Mouse (Mus musculus): ENCODE measurements around the gene Slc22a14. TPM values are rescaled to one million over a fixed set of nuclear protein-coding genes. Genes with fewer than 3 reads are reported as not detected.

Slc22a14 gene
- polyA plus RNA-seq, 1 experiment from 2014 or later: not detected

- Histone ChIP-seq H3K36me3 (ENCODE audit: control insufficient read depth, insufficient read depth, low read length) (peaks cover 69% of the 10 kb centered on the region), H3K4me2 (ENCODE audit: low read length) (no peak overlapping the region), H3K9me3 (ENCODE audit: control insufficient read depth, low read length) (no peaks in the 10 kb centered on the region), H3K9ac (ENCODE audit: low read length) (no peak overlapping the region), H3K4me3 (ENCODE audit: control insufficient read depth in 1 of 2, insufficient read depth in 1 of 2, low read depth in 1 of 2, low read length in 2 of 2) (no peak overlapping the region), H3K27ac (replicated peaks in 1 of 2; ENCODE audit: control insufficient read depth in 1 of 2, insufficient read depth in 1 of 2, low read depth in 2 of 2, low read length in 2 of 2) (no peak overlapping the region), H3K4me1 (ENCODE audit: control insufficient read depth in 2 of 2, insufficient read depth in 2 of 2, low read length in 2 of 2) (no peaks in the 10 kb centered on the region), H3K27me3 (ENCODE audit: control insufficient read depth, insufficient read depth, low read length) (no peaks in the 10 kb centered on the region)
- 81% methylated on average over 11 of the region's 11 CpGs for WGBS
- ATAC-seq (ENCODE audit: insufficient number of reproducible peaks, insufficient read depth, low FRiP score, low read depth): no peak
Observed at GRCm38 (mm10) chr9:119241169-119241865, 124.0 kb downstream of the Slc22a14 start.

DNA sequence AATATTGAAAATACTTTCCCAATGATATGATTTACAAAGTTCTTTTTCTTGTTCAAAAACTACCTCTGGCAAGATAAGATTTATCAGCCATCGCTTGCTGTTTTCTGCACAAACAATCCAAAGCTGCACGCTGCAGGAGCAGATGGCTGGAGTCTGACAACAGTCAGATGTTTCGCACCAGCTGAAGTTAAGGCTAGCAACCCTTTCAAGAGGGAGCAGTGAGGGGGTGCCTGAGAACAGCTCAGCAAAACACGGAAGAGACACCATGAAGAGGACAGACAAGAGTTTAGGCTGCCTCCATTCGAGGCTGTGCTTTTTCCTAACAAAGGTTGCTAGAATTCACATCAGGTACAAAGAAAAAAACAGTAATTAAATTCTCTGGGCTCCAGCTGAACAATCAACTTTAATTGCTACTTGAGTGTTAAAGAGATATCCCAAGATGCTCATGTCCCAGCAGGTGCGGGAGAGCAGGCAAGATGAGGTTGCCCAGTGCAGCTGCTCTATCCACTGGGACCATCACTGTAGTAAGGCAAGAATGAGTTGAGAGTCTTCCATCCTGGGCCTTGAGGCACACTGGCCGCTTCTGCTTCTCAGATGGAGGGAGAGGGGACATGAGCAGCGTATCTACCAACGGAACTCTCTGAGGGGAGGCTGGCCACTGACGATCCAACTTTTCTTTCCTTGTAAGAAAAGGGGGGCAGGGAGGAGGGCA is 124.9 kb downstream of the Slc22a14 start:
- no peak overlapping the region for H3K9ac ChIP-seq (ENCODE audit: low read length)
- H3K27ac ChIP-seq (replicated peaks in 1 of 2; ENCODE audit: control insufficient read depth in 1 of 2, insufficient read depth in 1 of 2, low read depth in 2 of 2, low read length in 2 of 2): no peak overlapping the region
- H3K9me3 ChIP-seq (ENCODE audit: control insufficient read depth, low read length): no peaks in the 10 kb centered on the region
- 89% methylated on average over 10 of the region's 10 CpGs for WGBS
- H3K27me3 ChIP-seq (ENCODE audit: control insufficient read depth, insufficient read depth, low read length): no peaks in the 10 kb centered on the region
- ATAC-seq (ENCODE audit: insufficient number of reproducible peaks, insufficient read depth, low FRiP score, low read depth): no peak
- H3K4me3 ChIP-seq (ENCODE audit: control insufficient read depth in 1 of 2, insufficient read depth in 1 of 2, low read depth in 1 of 2, low read length in 2 of 2): no peak overlapping the region
- peaks cover 62% of the 10 kb centered on the region for H3K36me3 ChIP-seq (ENCODE audit: control insufficient read depth, insufficient read depth, low read length)
- no peak overlapping the region for H3K4me2 ChIP-seq (ENCODE audit: low read length)
- no peaks in the 10 kb centered on the region for H3K4me1 ChIP-seq (ENCODE audit: control insufficient read depth in 2 of 2, insufficient read depth in 2 of 2, low read length in 2 of 2)

- no peaks in the 10 kb centered on the region for H3K4me1 ChIP-seq (ENCODE audit: control insufficient read depth in 2 of 2, insufficient read depth in 2 of 2, low read length in 2 of 2)
- 89% methylated on average over 3 of the region's 3 CpGs for WGBS
- no peak overlapping the region for H3K27ac ChIP-seq (replicated peaks in 1 of 2; ENCODE audit: control insufficient read depth in 1 of 2, insufficient read depth in 1 of 2, low read depth in 2 of 2, low read length in 2 of 2)
- no peaks in the 10 kb centered on the region for H3K27me3 ChIP-seq (ENCODE audit: control insufficient read depth, insufficient read depth, low read length)
- peaks cover 53% of the 10 kb centered on the region for H3K36me3 ChIP-seq (ENCODE audit: control insufficient read depth, insufficient read depth, low read length)
- no peak overlapping the region for H3K4me3 ChIP-seq (ENCODE audit: control insufficient read depth in 1 of 2, insufficient read depth in 1 of 2, low read depth in 1 of 2, low read length in 2 of 2)
- ATAC-seq (ENCODE audit: insufficient number of reproducible peaks, insufficient read depth, low FRiP score, low read depth): no peak
- H3K9ac ChIP-seq (ENCODE audit: low read length): no peak overlapping the region
- no peak overlapping the region for H3K4me2 ChIP-seq (ENCODE audit: low read length)
- H3K9me3 ChIP-seq (ENCODE audit: control insufficient read depth, low read length): no peaks in the 10 kb centered on the region
Observed at GRCm38 (mm10) chr9:119239274-119239673, 126.1 kb downstream of the Slc22a14 start.

GRCm38 (mm10) chr9:119238796-119239195 is 126.6 kb downstream of the Slc22a14 start:
- WGBS: 73% methylated on average over 4 of the region's 4 CpGs
- Histone ChIP-seq H3K9me3 (ENCODE audit: control insufficient read depth, low read length) (no peaks in the 10 kb centered on the region), H3K4me3 (ENCODE audit: control insufficient read depth in 1 of 2, insufficient read depth in 1 of 2, low read depth in 1 of 2, low read length in 2 of 2) (no peak overlapping the region), H3K9ac (ENCODE audit: low read length) (no peak overlapping the region), H3K27ac (replicated peaks in 1 of 2; ENCODE audit: control insufficient read depth in 1 of 2, insufficient read depth in 1 of 2, low read depth in 2 of 2, low read length in 2 of 2) (no peak overlapping the region), H3K36me3 (ENCODE audit: control insufficient read depth, insufficient read depth, low read length) (peaks cover 48% of the 10 kb centered on the region), H3K4me1 (ENCODE audit: control insufficient read depth in 2 of 2, insufficient read depth in 2 of 2, low read length in 2 of 2) (no peaks in the 10 kb centered on the region), H3K4me2 (ENCODE audit: low read length) (no peak overlapping the region), H3K27me3 (ENCODE audit: control insufficient read depth, insufficient read depth, low read length) (no peaks in the 10 kb centered on the region)
- ATAC-seq (ENCODE audit: insufficient number of reproducible peaks, insufficient read depth, low FRiP score, low read depth): no peak

DNA sequence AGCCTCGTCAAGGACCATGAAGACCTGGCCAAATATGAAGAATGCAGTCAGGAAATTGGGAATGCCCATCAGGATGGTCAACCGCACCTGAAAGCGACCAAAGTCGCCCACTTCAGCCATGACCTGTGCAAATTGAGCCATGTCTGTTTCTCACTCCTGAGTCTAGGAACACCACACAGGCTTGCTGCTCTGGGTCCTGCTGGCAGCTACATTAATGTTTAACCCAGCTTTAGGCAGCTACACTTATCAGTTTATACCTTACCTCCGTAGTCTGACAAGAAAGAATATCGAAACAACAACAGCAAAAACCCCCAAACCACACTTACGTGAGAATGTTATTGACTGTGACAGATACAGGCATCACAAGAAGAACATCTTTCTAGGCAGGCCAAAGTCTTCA is 133.8 kb downstream of the Slc22a14 start:
- ATAC-seq (ENCODE audit: insufficient number of reproducible peaks, insufficient read depth, low FRiP score, low read depth): no peak
- 81% methylated on average over 7 of the region's 7 CpGs for WGBS
- Histone ChIP-seq H3K4me3 (ENCODE audit: control insufficient read depth in 1 of 2, insufficient read depth in 1 of 2, low read depth in 1 of 2, low read length in 2 of 2) (no peak overlapping the region), H3K9me3 (ENCODE audit: control insufficient read depth, low read length) (no peaks in the 10 kb centered on the region), H3K27ac (replicated peaks in 1 of 2; ENCODE audit: control insufficient read depth in 1 of 2, insufficient read depth in 1 of 2, low read depth in 2 of 2, low read length in 2 of 2) (no peak overlapping the region), H3K36me3 (ENCODE audit: control insufficient read depth, insufficient read depth, low read length) (peaks cover 5% of the 10 kb centered on the region; the same call in 1 of the 2 replicates), H3K9ac (ENCODE audit: low read length) (no peak overlapping the region), H3K4me2 (ENCODE audit: low read length) (no peak overlapping the region), H3K27me3 (ENCODE audit: control insufficient read depth, insufficient read depth, low read length) (no peaks in the 10 kb centered on the region), H3K4me1 (ENCODE audit: control insufficient read depth in 2 of 2, insufficient read depth in 2 of 2, low read length in 2 of 2) (no peaks in the 10 kb centered on the region)

GRCm38 (mm10) chr9:119230829-119231228 is 134.5 kb downstream of the Slc22a14 start:
- Histone ChIP-seq H3K4me2 (ENCODE audit: low read length) (no peak overlapping the region), H3K9me3 (ENCODE audit: control insufficient read depth, low read length) (no peaks in the 10 kb centered on the region), H3K27me3 (ENCODE audit: control insufficient read depth, insufficient read depth, low read length) (no peaks in the 10 kb centered on the region), H3K27ac (replicated peaks in 1 of 2; ENCODE audit: control insufficient read depth in 1 of 2, insufficient read depth in 1 of 2, low read depth in 2 of 2, low read length in 2 of 2) (no peak overlapping the region), H3K4me1 (ENCODE audit: control insufficient read depth in 2 of 2, insufficient read depth in 2 of 2, low read length in 2 of 2) (no peaks in the 10 kb centered on the region), H3K36me3 (ENCODE audit: control insufficient read depth, insufficient read depth, low read length) (peaks cover 6% of the 10 kb centered on the region; the same call in 1 of the 2 replicates), H3K9ac (ENCODE audit: low read length) (no peak overlapping the region), H3K4me3 (ENCODE audit: control insufficient read depth in 1 of 2, insufficient read depth in 1 of 2, low read depth in 1 of 2, low read length in 2 of 2) (no peak overlapping the region)
- ATAC-seq (ENCODE audit: insufficient number of reproducible peaks, insufficient read depth, low FRiP score, low read depth): no peak
- 29% methylated on average over 2 of the region's 2 CpGs for WGBS

GRCm38 (mm10) chr9:119220249-119220648 is 145.1 kb downstream of the Slc22a14 start:
- ATAC-seq (ENCODE audit: insufficient number of reproducible peaks, insufficient read depth, low FRiP score, low read depth): no peak
- H3K4me2 ChIP-seq (ENCODE audit: low read length): no peak overlapping the region
- no peak overlapping the region for H3K9ac ChIP-seq (ENCODE audit: low read length)
- no peak overlapping the region for H3K4me3 ChIP-seq (ENCODE audit: control insufficient read depth in 1 of 2, insufficient read depth in 1 of 2, low read depth in 1 of 2, low read length in 2 of 2)
- H3K27ac ChIP-seq (replicated peaks in 1 of 2; ENCODE audit: control insufficient read depth in 1 of 2, insufficient read depth in 1 of 2, low read depth in 2 of 2, low read length in 2 of 2): no peak overlapping the region
- H3K27me3 ChIP-seq (ENCODE audit: control insufficient read depth, insufficient read depth, low read length): no peaks in the 10 kb centered on the region
- H3K36me3 ChIP-seq (ENCODE audit: control insufficient read depth, insufficient read depth, low read length): peaks cover 13% of the 10 kb centered on the region; the same call in 1 of the 2 replicates
- H3K9me3 ChIP-seq (ENCODE audit: control insufficient read depth, low read length): 0 out of 2 replicates have a peak, but pooled peaks cover 2% of the 10 kb centered on the region
- WGBS: 75% methylated on average over 4 of the region's 4 CpGs
- no peaks in the 10 kb centered on the region for H3K4me1 ChIP-seq (ENCODE audit: control insufficient read depth in 2 of 2, insufficient read depth in 2 of 2, low read length in 2 of 2)

Measured in heart, embryonic 14.5 days (tissue).